Mouse (Mus musculus) spleen, adult 2 months (tissue): Measurements from ENCODE around the gene Tgfb1i1.

Experiments used
- CTCF ChIP-seq: fragments of 200-500 bp; IDR thresholded peaks from 2 replicates; pipeline ENCODE4 v1.5.1; 2011; ENCODE audit warnings: mild to moderate bottlenecking, inconsistent platforms; ENCODE audit not compliant: insufficient read depth, insufficient read length, insufficient replicate concordance; ENCODE audit errors: extremely low read depth
- POLR2A ChIP-seq: fragments of 200-500 bp; IDR thresholded peaks from 2 replicates; pipeline ENCODE4 v1.6.1; 2011; ENCODE audit warnings: low read depth, low read length, inconsistent platforms

GRCm38 (mm10) chr7:128276051-128276450, 29.4 kb downstream of the Tgfb1i1 start:
- TF ChIP-seq CTCF (no peak), POLR2A (no peak)
